Mouse (Mus musculus): ENCODE measurements around the gene Pex5l.

Gene Pex5l

DNA sequence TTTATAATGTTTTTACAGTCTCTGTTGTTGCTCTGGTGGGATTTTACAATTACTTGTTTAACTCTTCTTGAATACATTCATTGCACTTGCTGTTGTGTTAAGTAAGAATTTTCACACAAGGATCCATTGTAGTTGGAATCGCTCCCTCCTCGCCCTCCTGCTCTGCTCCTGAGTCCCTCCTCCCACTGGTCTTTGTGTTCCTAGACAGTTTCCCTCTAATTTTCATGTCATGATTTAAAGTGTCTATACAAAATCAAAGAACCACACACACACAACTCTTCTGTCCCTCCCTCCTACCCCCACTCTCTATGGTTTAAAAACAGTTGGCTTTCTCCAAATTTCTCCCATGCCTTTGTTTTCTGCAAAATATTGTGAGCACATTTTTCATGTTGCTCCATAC, 81.6 kb downstream of the Pex5l start:
- peak; percentile 22 for DNase-seq

GRCm38 (mm10) chr3:33061016-33061415, 82.0 kb downstream of the Pex5l start:
- DNase-seq: peak; percentile 49

GRCm38 (mm10) chr3:33060343-33060937, 82.6 kb downstream of the Pex5l start:
- no peak for DNase-seq

DNA sequence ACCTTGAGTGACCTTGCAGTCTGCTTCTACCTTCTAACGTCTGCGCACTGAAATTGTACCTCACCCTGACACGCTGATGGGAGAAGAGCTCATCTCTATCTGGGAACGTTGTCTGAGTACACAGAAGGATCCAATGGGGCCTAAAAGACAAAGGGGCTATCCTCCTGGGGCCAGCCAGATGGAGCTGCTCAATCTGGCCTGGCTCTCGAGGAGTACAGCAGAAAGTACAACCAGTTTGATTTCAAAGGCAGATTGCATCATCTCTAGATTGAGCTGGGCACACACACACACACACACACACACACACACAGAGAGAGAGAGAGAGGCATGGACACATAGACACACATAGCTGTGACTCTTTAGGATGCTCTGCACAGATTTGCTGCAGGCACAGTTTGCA, 94.7 kb downstream of the Pex5l start:
- peak; percentile 73 for DNase-seq

GRCm38 (mm10) chr3:33044799-33045106, 98.3 kb downstream of the Pex5l start:
- DNase-seq: no peak

DNA sequence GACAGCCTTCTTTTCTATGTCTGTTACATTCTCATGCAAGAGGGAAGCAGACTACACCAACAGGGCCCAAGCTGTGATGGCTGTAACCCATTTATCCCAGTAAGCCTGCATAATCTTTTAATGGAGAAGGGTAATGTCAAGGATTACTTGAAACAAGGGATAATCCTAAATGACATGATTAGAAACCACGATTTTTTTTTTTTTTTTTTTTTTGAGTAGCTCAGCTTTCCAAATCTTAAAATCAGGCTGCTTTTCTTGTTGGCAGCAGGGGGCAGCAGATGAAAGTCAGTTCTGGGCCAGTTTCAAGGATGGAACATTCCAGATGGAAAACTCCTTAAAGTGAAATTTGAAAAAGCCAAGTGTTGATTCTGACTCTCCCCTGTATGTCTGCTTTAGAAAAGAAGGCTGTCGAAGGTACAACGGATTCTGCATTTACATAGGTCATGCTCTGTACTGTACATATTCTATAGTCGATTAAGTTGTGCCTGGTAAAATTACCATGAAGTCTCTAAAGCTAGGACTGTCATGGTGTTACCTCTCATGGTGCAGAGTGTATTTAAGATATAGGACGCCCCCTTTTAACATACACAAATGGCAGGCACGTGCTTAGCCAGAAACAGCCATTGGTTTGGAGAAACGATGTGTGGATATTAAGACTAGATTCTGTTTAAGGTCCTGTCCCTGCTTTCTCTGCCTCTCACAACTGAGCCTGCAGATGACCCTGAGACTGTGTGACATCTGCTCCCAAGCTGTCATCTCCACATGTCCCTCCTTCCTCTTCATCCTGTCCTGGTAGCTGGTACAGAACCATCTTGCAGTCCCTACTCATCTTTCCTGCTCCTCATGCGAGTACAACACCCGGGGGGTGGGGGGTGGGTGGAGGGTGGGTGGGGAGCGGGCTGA, 98.9 kb downstream of the Pex5l start:
- DNase-seq: no peak

DNA sequence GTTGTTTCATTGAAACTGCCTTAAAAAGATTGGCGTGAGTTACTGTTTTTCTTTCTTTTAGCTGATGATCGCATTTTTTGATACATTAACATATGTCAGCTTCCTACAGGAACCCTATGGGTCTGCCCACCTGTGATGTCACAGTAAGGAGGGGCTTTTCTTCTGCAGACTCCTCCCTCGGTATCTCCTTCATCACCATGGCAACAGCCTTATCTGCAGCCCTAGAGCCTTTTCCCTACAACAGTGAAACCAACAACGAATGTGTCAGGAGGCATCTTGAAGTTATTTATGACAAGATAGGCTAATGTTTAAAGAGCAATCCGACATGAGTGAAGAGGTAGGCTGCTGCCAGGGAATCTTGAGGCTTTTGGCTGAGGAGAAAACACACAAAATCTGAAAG, 118.5 kb downstream of the Pex5l start:
- DNase-seq: no peak

DNA sequence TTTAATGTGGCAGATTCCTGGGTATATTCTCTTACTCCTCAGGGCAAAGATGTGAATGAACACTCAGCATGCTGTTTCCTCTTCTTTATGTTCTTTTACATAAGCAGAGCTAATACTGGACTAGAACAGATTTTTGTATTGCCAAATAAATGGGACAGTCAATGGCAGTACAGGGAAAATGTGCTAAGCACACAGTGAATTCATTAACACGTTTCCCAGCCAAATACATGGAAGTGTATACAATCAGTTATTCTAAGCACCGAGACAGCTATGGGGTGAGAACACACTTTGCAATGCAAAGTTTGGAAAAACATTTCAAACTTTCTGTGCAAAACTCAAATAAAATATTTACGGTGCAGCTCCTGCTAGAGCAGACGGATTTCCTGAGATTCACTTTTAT, 139.1 kb downstream of the Pex5l start:
- DNase-seq: no peak

GRCm38 (mm10) chr3:33001769-33002168, 141.3 kb downstream of the Pex5l start:
- DNase-seq: no peak

DNA sequence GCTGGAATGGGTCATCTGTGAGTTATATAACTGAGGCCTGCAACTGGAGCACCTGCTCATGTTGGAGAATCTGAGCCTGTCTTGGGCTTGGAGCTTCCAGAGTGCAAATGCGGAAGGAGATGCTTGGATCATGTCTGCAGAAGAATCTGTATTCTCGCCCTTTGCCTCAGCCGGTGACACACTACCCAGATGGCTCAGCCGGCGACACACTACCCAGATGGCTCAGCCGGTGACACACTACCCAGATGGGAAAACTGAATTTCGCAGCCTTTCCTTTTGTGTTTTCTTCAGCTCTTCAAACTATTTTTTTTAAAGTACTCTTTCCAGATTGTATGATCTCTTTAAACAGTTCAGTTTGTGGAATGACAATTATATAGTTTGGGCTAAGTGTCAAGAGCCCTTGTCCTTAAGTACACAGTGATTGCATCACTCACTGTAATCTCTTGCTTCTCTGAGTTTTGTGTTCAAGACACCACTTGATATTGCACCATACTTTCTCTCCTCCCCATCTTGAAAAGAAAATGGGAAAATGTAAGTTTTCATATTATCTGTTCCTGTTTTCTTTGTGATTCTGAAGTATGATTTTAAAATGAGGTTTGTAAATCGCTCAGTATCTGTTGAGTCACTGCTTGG, 142.5 kb downstream of the Pex5l start:
- DNase-seq: no peak

DNA sequence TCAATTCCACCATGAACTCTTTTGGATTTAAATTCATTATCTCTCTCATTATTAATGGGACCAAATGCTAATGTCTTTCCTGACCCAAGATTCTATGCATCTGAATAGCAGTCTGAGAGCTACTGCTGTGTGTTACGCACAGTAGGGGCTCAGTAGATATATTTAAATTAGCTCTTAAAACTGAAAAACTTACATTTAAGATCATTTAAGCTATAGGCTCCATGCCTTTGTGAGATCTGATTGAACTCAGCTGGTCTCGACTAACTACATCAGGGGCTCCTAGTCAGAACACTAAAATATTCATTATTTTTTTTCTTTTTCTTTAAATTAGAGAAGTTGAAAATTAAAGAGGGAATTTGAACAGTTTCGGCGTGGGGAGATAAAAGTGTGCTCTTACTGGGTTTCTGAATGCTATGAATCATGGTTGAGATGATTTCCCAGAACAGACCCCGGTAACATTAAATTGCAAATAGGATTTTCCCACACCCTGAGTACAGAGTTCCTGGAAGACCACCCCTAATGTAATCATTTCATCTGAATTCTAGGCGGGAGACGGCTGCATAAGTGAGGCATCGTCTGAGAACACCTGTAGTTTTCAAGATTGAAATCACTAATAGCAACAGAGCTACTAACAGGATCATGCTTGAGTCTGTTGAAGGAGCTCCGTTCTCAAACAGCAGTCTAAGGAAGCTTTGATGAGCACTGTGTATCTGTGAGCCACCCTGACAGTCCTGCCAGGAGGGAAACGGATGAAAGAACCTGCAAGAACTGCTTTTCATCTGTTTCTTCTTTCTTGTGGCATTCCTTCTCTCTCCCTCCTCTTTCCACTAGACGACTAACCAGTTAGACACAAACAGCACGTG, 151.1 kb downstream of the Pex5l start:
- DNase-seq: no peak

DNA sequence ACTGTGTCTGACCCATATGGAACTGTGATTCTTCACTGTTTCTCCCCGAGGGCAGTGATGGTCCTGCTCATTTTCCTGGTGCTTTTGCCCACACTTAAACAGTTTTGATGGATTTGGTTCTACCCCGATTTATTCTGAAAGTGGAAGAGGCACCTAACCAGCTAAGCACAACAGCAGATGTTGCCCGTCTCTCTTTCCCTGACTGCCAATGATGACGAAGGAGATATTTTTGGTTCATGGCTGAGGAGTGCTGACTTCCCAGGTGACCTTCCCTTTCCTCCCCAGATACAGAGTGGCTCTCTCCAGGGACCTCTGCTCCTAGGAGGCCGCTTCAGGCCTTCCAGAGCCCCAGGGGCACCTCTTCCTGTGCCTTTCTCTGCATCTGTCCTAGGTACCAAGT, 155.2 kb downstream of the Pex5l start:
- DNase-seq: no peak

DNA sequence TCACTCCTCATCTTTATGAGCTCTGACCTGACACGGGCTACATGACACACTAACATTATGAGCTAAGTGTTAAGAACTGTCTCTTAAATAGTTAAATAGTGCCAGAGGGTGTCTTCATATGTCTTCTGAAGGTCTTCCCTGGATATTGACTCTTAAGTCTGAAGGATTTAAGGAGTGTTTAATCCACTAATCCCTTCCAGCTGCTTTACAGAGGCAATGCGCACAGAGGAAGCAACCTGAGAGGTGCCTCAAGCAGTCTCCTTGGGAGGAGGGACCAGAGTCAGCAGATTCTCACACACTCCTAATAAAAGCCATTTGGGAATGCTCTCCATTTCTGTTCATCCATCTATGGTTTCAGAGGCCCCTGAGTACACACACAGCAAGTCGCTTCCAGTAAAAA, 157.9 kb downstream of the Pex5l start:
- DNase-seq: no peak

GRCm38 (mm10) chr3:32979981-32980380, 163.1 kb downstream of the Pex5l start:
- no peak for DNase-seq

GRCm38 (mm10) chr3:32979238-32979637, 163.8 kb downstream of the Pex5l start:
- no peak for DNase-seq

- DNase-seq: no peak
Measured at GRCm38 (mm10) chr3:32970257-32970656, 172.8 kb downstream of the Pex5l start.

DNA sequence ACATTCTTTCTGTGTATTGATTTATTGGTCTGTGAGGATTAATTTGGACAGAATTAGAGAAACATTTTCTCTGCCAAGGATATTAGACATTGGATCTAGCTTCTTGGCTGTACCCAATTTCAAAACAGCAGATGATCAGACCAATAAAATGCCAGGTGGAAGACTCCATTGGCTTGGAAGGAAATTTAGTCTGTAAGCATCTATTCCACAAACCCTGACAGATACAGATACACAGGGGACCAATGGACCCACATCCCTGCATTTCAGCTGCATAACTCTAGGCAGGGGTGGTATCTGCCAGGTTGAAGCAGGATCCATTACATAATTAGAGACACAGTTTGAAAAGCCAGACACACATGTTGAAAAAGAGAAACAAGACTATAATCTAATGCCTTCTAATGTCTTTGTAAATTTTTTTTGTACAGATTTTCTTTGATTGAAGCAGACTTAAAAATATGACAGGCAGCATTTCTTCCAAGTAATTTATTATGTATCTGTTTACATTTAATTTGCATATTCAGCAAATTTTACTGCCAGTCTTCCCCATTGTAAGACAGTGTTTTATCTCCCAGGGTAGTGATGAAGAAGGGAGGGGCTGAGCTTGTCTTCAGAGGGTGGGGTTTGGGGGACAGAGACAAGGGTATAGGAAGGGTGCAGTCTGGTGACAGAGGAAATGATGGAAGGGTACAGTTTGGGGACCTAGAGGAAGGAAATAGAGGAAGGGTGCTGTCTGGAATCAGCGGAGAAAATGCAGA, 174.2 kb downstream of the Pex5l start:
- DNase-seq: no peak

- DNase-seq: no peak
Measured at GRCm38 (mm10) chr3:32965528-32965927, 177.5 kb downstream of the Pex5l start.

GRCm38 (mm10) chr3:32961494-32961893, 181.6 kb downstream of the Pex5l start:
- no peak for DNase-seq

- peak; percentile 7 for DNase-seq
Measured at GRCm38 (mm10) chr3:32951382-32951781, 191.7 kb downstream of the Pex5l start.

DNA sequence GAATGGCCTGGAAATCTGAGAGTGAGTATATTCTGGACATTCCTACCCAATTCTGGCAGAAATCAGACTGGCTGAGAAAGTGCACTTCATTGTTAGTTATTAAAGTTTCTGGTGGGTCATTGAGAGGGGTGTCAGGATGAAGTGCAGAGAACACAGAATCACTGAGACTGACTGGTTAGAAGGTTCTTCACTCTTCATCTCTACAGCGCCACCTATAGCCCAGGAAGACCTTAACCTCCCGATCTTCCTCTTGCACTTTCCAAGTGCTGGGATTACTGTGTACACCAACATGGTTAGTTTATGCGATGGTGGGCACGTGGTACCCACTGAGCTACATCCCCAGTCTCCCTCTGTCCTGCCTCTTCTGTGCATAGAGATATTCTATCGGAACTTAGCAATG, 195.6 kb downstream of the Pex5l start:
- peak; percentile 29 for DNase-seq

DNA sequence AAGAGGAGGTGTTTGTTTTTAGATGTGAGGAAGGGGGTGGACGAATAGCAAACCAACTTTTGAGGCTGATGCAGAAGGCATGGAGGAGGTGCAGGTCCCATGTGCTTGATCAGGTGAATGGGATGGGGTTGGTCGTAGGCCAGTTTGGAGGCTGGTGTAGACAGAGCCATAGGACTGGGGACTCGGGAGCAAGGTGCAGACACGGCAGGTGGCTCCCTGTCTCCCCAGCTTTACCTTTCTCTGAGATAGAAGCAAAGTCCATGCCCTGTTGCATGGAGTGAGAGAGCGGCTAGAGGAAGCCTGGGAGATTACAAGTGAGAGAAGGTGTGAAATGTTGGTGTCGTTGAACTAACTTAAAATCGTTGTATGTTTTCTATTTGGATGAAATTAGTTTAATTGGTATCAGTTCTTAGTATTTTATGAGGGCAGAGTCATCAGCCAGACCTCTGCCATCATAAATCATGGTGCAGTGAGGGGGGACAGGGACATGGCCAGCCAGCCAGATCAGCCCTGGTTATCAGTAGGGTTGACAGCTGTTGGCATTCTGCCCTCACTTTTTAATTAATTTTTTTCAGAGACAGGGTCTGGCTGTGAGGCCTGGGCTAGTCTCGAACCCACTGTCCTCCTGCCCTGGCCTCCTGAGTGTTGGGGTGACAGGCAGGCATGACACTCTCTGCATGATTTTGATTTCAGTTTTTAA, 203.1 kb downstream of the Pex5l start:
- peak; percentile 76 for DNase-seq
